8 mouse cellular contexts compared by ENCODE assay signal in the genomic region with DNA sequence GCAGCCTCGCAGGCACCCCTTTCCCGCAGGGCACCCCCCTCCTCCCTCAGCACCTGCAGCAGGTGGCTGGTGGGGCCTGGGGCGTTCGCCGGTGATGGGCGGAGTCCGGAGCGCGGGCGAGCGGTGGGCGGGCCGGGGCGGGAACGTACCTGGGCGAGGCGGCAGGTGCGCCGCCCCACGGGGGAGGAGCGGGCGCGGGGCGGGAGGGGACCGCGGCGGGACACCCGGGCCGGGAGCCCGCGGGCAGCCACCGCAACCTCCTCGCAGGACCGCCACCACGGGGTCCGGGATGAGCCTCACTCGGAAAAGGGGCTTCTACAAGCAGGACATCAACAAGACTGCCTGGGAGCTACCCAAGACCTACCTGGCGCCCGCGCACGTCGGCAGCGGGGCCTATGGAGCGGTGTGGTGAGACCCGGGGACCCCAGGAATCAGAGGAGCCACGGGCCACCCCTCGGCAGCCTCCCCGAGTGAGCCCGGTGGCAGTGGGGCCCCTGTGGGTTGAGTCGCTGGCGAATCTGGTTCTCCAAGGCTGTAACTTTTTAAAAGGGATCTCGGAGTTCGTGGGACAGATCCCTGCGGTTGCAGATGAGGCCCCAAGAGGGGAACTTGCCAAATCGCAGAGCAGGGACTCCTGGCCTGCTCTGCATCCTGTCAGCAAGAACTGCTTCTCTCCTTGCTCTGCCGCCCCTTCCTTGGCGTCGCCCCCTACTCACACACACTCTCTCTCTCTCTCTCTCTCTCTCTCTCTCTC. TPM values are rescaled to one million over a fixed set of nuclear protein-coding genes. Genes with fewer than 3 reads are reported as not detected.
DNase-seq lines count a peak whose midpoint lies in the region; TF ChIP-seq lines count a peak whose summit lies in the region.

TSS of gene Mapk13 (plus strand) at position 177 of the 754 bp plus-strand sequence.

- H3K9ac ChIP-seq in ES-Bruce4 (ENCODE audit: low read depth, poor library complexity, severe bottlenecking): peak within 1 kb of the TSS; percentile 73

- H3K27me3 ChIP-seq in ES-Bruce4 (ENCODE audit: control insufficient read depth, insufficient read depth, low read length, poor library complexity, severe bottlenecking): no peaks in the 10 kb centered on the region
- H3K27me3 ChIP-seq in heart, embryonic 10.5 days (ENCODE audit: insufficient read depth, poor library complexity, severe bottlenecking): peaks cover 52% of the 10 kb centered on the region
- peaks cover 70% of the 10 kb centered on the region for H3K27me3 ChIP-seq in megakaryocyte, embryonic 14.5 days (replicated peaks)

- no peaks in the 10 kb centered on the region for H3K9me3 ChIP-seq in ES-Bruce4 (replicated peaks; ENCODE audit: control insufficient read depth, insufficient read depth, low read length, poor library complexity, severe bottlenecking)
- peaks cover 2% of the 10 kb centered on the region for H3K9me3 ChIP-seq in heart, embryonic 10.5 days
- H3K9me3 ChIP-seq in megakaryocyte, embryonic 14.5 days: peaks cover 6% of the 10 kb centered on the region

- no peaks in the 10 kb centered on the region for H3K36me3 ChIP-seq in ES-Bruce4 (ENCODE audit: control insufficient read depth, insufficient read depth, low read length, poor library complexity, severe bottlenecking)
- H3K36me3 ChIP-seq in heart, embryonic 10.5 days: no peaks in the 10 kb centered on the region
- no peaks in the 10 kb centered on the region for H3K36me3 ChIP-seq in megakaryocyte, embryonic 14.5 days (replicated peaks; ENCODE audit: low read length)

- TF ChIP-seq CTCF in ES-Bruce4 (IDR thresholded peaks at IDR 0.05; ENCODE audit: low read depth, low read length): no peak

- DNase-seq in adrenal gland, postnatal 14 days: peak; percentile 42
- DNase-seq in heart, embryonic 10.5 days (ENCODE audit: low spot score): no peak
- DNase-seq in kidney, postnatal 36 days: peak; percentile 25 to 75
- peak; percentile 12 for DNase-seq in thymus, postnatal 25 days
- DNase-seq in cerebellum, adult 9-11 months: no peak
- no peak for DNase-seq in cerebellum, postnatal 36 days

- 1% methylated on average over 49 of the region's 58 CpGs for WGBS in heart, embryonic 10.5 days

- H3K4me3 ChIP-seq in ES-Bruce4 (ENCODE audit: low read depth, low read length): peak within 1 kb of the TSS; percentile 94
- H3K4me3 ChIP-seq in heart, embryonic 10.5 days: peak within 1 kb of the TSS; percentile 64
- H3K4me3 ChIP-seq in megakaryocyte, embryonic 14.5 days (replicated peaks): peak within 1 kb of the TSS; percentile 85

- no peak for TF ChIP-seq POLR2A in ES-Bruce4 (IDR thresholded peaks at IDR 0.05; ENCODE audit: insufficient read depth, low read length)

- no peaks in the 10 kb centered on the region for H3K4me1 ChIP-seq in ES-Bruce4 (ENCODE audit: control insufficient read depth, insufficient read depth, low read length)
- H3K4me1 ChIP-seq in heart, embryonic 10.5 days: peaks cover 21% of the 10 kb centered on the region
- H3K4me1 ChIP-seq in megakaryocyte, embryonic 14.5 days: peaks cover 26% of the 10 kb centered on the region

- no peak within 1 kb of the TSS for H3K27ac ChIP-seq in ES-Bruce4 (ENCODE audit: insufficient read depth, low read length)
- peak within 1 kb of the TSS; percentile 69 for H3K27ac ChIP-seq in heart, embryonic 10.5 days

- no peak for TF ChIP-seq EP300 in ES-Bruce4 (IDR thresholded peaks at IDR 0.05; ENCODE audit: insufficient read depth, low read depth, low read length)

RNA-seq across cellular contexts. Expression of gene Mapk13, which starts in this region (rescaled TPM):
- 49.0 and 50.7 TPM in 2 replicates for polyA plus RNA-seq in ES-Bruce4 (2011; ENCODE audit: insufficient read depth, insufficient read length, low read depth, missing spikeins)
- total RNA-seq in adrenal gland, postnatal 14 days (2021): 48.0 and 62.9 TPM in 2 replicates
- polyA plus RNA-seq in heart, embryonic 10.5 days (2016; fragmentation: Nextera tagmentation; extraction: Ambion mirVana): 5.3 and 13.6 TPM in 2 replicates
- polyA plus RNA-seq in megakaryocyte, embryonic 14.5 days (2012; ENCODE audit: insufficient read depth, low replicate concordance): 0.50 TPM in 1 of 2 replicates, not detected in the other

Comparison
In these comparisons a context has a peak if more than half of its experiments do, and no peak if none do; other contexts are left out.
1. DNase-seq: peak in adrenal gland, postnatal 14 days (single experiment), kidney, postnatal 36 days (2 of 2) and thymus, postnatal 25 days (single experiment); none in heart, embryonic 10.5 days (single experiment), cerebellum, adult 9-11 months (single experiment) and cerebellum, postnatal 36 days (0 of 2).
2. Peak in every context shown above with its lines, with median percentiles within 50 percentile points of each other: H3K4me3 ChIP-seq.